Mouse (Mus musculus) embryo, embryonic 10.5 days (tissue): ENCODE measurements around the gene Bnip1.

ENCODE experiments used
- DNase-seq: peaks from one replicate; pipeline ENCODE4 v3.0.0-alpha.2; 2015; ENCODE audit warnings: low spot score

Bnip1 gene

GRCm38 (mm10) chr17:26794744-26795143, 13.9 kb downstream of the Bnip1 start:
- peak; percentile 71 for DNase-seq

GRCm38 (mm10) chr17:26795386-26795785, 14.5 kb downstream of the Bnip1 start:
- DNase-seq: no peak

- DNase-seq: no peak
These were observed 16.7 kb downstream of the Bnip1 start for GRCm38 (mm10) chr17:26797379-26798128.

GRCm38 (mm10) chr17:26802886-26803285, 22.0 kb downstream of the Bnip1 start:
- no peak for DNase-seq

GRCm38 (mm10) chr17:26812607-26813006, 31.7 kb downstream of the Bnip1 start:
- DNase-seq: no peak

- DNase-seq: no peak
These were observed 32.6 kb downstream of the Bnip1 start for GRCm38 (mm10) chr17:26813497-26813896.

GRCm38 (mm10) chr17:26816810-26817209, 35.9 kb downstream of the Bnip1 start:
- no peak for DNase-seq

GRCm38 (mm10) chr17:26817776-26818175, 36.9 kb downstream of the Bnip1 start:
- DNase-seq: no peak

GRCm38 (mm10) chr17:26826131-26826530, 45.3 kb downstream of the Bnip1 start:
- DNase-seq: no peak

- DNase-seq: no peak
These were observed 52.9 kb downstream of the Bnip1 start for GRCm38 (mm10) chr17:26833806-26834205.

GRCm38 (mm10) chr17:26834302-26834965, 53.6 kb downstream of the Bnip1 start:
- no peak for DNase-seq

GRCm38 (mm10) chr17:26834966-26835755, 54.3 kb downstream of the Bnip1 start:
- no peak for DNase-seq

- DNase-seq: peak; percentile 12
These were observed 55.1 kb downstream of the Bnip1 start for GRCm38 (mm10) chr17:26835956-26836355.

GRCm38 (mm10) chr17:26836377-26836776, 55.5 kb downstream of the Bnip1 start:
- peak; percentile 11 for DNase-seq

- DNase-seq: peak; percentile 32
These were observed 56.1 kb downstream of the Bnip1 start for GRCm38 (mm10) chr17:26836786-26837545.

GRCm38 (mm10) chr17:26837546-26837985, 56.7 kb downstream of the Bnip1 start:
- DNase-seq: peak; percentile 27

GRCm38 (mm10) chr17:26838191-26838910, 57.5 kb downstream of the Bnip1 start:
- DNase-seq: peak; percentile 25

- peak; percentile 38 for DNase-seq
These were observed 58.2 kb downstream of the Bnip1 start for GRCm38 (mm10) chr17:26838911-26839717.

- peak; percentile 55 for DNase-seq
These were observed 59.0 kb downstream of the Bnip1 start for GRCm38 (mm10) chr17:26839718-26840438.

- DNase-seq: peak; percentile 32
These were observed 59.5 kb downstream of the Bnip1 start for GRCm38 (mm10) chr17:26840439-26840780.
